Mouse (Mus musculus) CH12F3 (cell line): ENCODE measurements around the gene Cavin1.

Experiments used
- in situ Hi-C: fragments of 300-500 bp; cut with MboI; formaldehyde crosslinking; loops from 2 replicates; pipeline ENCODE4 v1.14.3; 2020; ENCODE audit warnings: low sequenced_read_pairs

Cavin1 gene

GRCm38 (mm10) chr11:100958613-100959463 lies 11.8 kb downstream of the Cavin1 start:
- in situ Hi-C loops, result loop anchor here (5.0 kb wide), 1 partner anchor 67 kb away; no protein-coding TSS in a partner anchor

DNA sequence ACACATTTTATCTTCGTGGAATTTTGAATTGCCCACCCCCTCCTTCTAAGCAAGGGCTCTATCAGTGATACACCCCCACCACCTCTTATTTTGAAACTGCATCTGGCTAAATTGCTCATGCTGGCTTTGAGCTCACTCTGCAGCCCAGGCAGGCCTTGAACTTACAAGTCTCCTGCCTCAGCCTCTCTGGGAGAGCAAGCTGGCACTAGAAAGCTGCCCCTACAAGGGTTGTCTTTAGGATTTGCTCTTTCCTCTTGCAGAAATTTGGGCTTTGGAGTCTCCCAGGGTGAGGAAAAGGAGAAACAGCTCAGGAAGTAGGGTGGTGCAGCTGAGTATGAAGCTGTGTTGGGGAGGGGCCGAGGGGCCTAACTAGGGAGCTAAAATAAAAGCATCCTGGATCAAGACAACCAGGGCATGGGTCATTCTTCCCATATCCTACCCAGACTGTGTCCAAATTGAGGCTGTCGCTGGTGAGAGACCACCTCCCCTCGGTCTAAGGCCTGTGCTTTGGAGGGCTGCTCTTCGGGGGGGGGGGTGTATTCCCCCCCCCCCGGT lies 12.7 kb downstream of the Cavin1 start:
- in situ Hi-C loops, result loop anchor here (5.0 kb wide), 1 partner anchor 66 kb away; no protein-coding TSS in a partner anchor

GRCm38 (mm10) chr11:100957244-100957643 lies 13.4 kb downstream of the Cavin1 start:
- in situ Hi-C loops, result loop anchor here (5.0 kb wide), 1 partner anchor 65 kb away; no protein-coding TSS in a partner anchor

DNA sequence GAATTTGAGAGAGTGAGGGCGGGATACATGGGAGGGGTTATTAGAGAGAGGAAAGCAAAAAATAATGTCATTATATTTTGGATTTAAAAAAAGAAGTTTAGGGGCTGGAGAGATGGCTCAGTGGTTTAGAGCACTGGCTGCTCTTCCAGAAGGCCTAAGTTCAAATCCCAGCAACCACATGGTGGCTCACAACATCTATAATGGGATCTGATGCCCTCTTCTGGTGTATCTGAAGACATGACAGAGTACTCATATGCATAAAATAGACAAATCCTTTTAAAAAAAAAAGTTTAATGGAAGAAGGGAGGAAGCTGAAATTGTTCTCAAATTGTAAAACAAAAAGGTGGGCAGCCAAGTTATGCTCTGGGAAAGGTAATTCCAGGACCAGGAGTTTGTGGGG lies 21.1 kb downstream of the Cavin1 start:
- in situ Hi-C loops, result no loop called here

GRCm38 (mm10) chr11:100948317-100948716 lies 22.4 kb downstream of the Cavin1 start:
- in situ Hi-C loops, result no loop called here

DNA sequence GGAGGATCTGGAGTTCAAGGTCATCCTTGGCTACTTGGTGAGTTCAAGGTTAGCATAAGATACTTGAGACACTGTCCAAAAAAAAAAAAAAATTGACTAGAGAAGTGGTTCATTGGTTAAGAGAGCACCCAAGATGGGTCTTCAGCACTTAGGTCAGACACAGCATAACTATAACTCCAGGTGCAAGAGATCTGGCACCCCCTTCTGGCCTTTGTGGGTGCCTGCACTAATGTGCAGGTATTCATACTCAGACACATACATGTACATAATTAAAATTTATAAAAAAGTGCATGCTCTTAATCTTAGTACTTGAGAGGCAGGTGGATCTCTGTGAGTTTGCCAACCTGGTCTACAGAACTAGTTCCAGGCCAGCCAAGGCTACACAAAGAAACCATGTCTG lies 23.1 kb downstream of the Cavin1 start:
- in situ Hi-C loops, result no loop called here

GRCm38 (mm10) chr11:100946862-100947261 lies 23.8 kb downstream of the Cavin1 start:
- in situ Hi-C loops, result no loop called here

DNA sequence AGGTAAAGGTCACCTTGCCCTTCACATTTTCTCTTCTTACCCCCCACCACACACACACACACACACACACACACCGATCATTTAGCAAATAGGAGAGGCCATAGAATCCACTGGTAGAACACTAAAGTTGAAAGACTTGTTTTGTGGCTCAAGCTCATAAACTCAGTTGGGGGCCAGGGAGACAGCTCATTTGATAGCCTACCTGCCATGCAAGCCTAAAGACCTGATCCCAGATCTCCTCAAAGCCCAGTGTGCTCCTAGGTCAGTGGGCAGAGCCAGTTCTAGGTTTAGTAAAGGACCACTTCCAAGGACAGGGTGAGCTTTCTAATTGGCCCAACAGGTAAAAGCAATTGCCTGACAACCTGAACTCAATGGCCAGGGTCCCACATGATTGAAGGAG lies 28.3 kb downstream of the Cavin1 start:
- in situ Hi-C loops, result no loop called here

GRCm38 (mm10) chr11:100939512-100940151 lies 31.1 kb downstream of the Cavin1 start, which contains the start of gene Stat3:
Stat3 (minus strand) TSS chr11:100939540.
- in situ Hi-C loops, result no loop called here

GRCm38 (mm10) chr11:100938711-100939511 lies 31.8 kb downstream of the Cavin1 start:
- in situ Hi-C loops, result no loop called here

DNA sequence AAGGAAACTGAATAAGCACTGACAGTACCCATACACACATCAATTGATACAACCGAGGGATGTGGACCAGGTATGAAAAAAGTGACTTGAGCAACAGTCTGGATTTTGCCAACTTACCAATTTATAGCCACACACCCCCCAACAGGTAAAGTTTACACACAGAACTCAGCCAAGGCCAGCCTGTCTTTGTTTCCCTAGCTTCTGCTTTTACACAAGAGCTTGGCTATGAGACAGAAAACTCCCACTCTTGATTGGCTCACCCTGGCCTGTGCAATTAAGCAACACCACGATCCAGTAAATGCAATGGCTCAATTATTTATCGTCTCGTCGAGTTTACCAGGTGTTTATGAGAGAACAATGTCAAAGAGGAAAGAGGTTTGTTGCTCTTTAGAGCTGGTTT lies 32.6 kb downstream of the Cavin1 start:
- in situ Hi-C loops, result no loop called here

DNA sequence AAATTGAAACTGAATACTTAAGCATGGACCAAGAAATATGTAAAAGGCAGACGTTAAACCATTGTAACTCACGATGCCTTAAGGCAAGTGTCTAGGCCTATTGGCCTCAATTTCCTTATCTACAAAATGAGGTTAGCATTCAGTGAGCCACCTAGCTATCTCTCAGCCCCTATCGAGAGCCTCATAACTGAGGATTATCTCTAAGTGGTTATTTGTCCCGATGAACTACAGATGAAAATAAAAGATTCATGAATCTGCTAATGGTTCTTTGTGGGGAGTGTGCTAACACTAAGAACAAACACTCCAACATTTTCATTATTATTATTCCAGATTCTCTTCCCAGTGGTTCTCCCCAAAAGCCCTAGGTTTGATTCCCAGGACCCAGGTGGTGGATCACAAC lies 33.4 kb downstream of the Cavin1 start:
- in situ Hi-C loops, result no loop called here

DNA sequence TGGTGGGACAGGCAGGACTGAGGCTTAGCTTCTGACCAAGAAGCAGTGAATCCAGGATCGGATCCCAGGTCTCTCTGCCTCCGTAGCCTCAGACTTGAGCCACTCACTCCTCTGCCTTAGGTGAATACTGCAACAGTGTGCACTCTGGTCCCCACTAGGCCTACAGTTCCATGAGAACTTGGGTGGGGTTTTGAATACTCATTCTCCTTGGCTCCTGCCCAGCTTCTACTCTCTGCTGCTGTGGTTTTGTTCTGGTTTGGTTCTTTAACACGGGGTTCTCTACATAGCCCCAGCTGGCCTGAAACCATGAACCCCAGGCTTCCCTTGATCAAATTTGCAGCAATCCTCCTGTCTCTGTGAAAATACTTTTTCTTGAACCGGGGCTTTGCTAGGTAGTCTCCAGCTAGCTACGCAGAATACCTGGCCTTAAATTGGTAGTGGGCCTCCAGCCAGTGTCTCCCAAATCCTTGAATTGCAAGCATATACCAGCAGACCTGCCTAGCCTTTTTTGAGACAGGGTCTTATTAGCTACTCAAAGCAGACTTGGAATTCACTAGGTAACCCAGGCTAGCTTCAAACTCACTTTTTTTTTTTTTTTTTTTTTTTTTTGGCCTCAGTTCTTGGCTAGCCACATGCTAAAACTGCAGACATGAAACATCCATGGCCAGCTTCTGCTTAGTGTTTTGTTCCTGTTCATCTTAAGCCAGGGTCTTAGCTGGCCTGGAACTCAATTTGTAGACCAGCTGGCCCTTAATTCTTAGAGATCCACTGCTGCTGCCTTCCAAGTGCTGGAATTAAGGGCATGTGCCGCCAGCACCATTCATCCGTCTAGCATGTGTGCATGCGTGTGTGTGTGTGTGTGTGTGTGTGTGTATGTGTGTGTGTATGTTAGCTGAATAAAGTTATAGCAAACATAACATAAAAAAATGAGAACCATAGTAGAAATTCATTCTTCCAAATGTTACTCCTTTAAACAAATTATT lies 35.0 kb downstream of the Cavin1 start:
- in situ Hi-C loops, result no loop called here

DNA sequence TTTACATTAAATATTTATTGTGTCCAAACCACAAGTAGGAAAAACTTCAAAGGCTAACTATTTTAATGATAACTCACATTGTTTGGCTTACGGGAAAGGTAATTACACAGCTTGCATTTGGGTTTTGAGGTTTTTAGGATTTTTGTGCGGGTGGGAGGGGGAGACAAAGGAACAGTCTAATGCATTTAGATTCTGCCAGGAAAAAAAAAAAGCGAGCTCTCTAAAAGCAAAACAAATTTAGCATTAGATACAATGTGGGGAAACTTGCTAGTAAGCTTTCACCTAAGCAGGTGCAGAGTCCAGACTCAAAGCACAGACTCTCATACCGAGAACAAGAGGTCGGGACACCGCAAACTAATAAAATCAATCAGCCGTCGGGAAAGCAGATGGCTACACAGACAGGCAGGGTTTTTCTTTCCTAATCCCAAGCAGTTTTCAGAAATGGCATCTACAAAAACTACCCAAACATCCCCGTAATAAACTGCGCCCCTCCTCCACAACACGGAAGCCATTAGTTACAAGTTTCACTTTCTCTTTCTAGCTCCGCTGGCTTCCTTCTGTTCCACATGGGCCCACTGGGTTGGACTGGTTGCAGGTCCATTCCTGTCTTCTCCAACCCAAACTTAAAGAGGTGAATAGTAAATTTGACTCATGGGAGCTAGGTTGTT lies 39.3 kb downstream of the Cavin1 start:
- in situ Hi-C loops, result loop anchor here (5.0 kb wide), 1 partner anchor 34 kb away; no protein-coding TSS in a partner anchor

- in situ Hi-C loops, result loop anchor here (5.0 kb wide), 1 partner anchor 33 kb away; no protein-coding TSS in a partner anchor
Measured at GRCm38 (mm10) chr11:100930611-100931010, 40.1 kb downstream of the Cavin1 start.

DNA sequence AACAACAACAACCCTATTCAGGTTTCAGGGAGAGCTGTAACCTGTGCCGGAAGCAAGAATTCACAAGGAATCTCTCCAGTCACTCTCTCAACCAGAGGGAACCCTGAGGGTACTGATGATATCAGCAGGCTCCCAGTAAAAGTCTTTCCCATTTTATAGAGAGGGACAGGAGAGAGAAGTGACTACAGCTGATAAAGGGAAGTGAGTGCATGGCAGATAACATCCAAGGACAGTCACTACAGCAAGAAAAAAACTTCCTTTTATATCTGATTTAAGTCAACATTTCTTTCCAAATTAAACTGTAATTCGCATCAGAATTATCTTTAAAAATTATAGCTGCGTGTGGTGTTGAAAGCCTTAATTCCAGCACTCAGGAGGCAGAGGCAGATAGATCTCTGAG lies 43.3 kb downstream of the Cavin1 start:
- in situ Hi-C loops, result no loop called here

- in situ Hi-C loops, result no loop called here
Measured at GRCm38 (mm10) chr11:100924386-100924919, 46.2 kb downstream of the Cavin1 start.

- in situ Hi-C loops, result no loop called here
Measured at GRCm38 (mm10) chr11:100920887-100921624, 49.6 kb downstream of the Cavin1 start.
